Mouse (Mus musculus): ENCODE results near the gene Numb.
"Not testable (repeated sequence)": the region's sequence is repeated elsewhere in the genome, so short reads cannot be mapped to it uniquely, and the experiment has no call there.

Gene Numb

GRCm38 (mm10) chr12:83922724-83923485, 1.2 kb upstream of the Numb start:
- DNase-seq = no peak

- DNase-seq = peak; percentile 72
Measured at GRCm38 (mm10) chr12:83920721-83921441, 853 bp downstream of the Numb start.

DNA sequence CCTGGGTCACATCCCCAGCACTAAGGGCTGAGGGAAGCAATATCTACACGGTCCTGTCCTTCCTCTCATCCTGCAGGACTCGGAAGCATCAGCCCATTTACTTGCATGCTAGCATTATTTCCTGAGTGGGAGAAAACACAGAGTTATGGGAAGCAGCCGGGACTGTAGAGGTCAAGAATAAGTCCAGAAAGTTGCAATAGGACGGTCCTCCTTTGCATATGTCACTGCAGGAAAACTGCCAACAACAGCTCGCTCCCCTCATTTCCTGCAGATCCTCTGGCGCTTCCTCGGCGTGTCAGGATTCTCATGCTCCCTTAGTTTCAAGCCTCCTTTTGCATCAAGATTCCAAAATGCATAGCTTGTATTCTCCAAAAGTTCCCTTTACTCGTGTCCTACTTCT, 4.8 kb downstream of the Numb start:
- peak; percentile 52 for DNase-seq

DNA sequence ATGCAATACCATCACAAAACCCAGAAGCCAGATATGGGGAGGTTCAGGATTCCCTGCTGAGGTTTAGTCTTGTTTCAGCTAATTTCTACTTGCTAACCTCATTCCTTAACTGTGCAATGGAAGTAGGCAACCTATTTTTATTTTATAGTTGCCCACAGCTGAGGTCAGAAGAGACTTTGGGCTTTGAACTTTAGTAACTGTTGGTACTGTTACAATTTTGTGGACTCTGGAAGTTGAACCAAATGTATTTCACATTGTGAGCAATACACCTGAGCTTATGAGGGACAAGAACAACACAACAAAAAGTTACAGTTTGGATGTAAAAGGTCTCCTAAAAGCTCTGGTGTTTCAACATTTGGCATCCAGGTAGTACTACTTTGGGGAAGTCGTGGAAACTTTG, 6.9 kb downstream of the Numb start:
- no peak for DNase-seq

DNA sequence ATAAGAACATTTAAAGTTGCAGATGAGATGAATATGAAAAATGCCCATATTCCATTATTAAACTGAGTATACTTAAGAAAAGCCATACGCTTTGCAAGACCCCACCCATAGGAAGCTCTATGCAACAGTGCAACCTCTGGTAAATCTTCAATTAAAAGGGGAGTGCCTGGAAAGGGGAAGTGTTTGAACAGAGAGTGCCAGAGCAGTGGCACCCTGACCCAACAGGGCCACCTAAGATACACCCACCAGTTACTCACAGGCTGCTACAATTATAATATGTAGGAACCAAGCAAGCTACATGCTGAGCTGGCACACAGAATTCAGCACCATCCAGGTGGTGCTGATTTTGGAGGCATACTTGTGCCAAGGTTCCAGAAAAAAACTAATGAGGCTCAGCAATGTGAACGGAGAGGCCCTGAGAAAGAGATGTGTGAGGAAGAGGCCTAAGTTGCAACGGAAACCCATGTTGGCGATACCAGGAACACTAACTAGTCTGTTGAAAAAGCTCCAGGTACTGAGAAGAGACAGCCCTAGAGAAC, 7.5 kb downstream of the Numb start:
- peak; percentile 84 for DNase-seq

DNA sequence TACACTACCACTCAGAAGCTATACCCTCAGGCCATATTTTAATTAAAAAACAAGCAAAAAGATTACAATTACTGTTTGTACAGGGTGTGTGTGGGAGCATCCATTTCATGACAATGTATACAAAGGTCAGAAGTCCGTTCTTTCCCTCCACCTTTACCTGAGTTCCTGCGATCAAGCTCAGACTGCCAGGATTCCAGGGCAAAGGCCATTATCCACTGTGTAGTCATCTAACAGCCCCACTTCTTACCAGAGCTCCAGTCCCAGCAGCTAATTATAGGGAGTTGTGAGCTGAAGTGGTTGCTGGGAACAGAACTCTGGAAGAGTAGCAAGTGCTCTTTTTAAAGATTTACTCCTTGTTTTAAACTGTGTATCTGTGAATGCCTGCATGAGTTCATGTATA, 11.3 kb downstream of the Numb start:
- DNase-seq = no peak

DNA sequence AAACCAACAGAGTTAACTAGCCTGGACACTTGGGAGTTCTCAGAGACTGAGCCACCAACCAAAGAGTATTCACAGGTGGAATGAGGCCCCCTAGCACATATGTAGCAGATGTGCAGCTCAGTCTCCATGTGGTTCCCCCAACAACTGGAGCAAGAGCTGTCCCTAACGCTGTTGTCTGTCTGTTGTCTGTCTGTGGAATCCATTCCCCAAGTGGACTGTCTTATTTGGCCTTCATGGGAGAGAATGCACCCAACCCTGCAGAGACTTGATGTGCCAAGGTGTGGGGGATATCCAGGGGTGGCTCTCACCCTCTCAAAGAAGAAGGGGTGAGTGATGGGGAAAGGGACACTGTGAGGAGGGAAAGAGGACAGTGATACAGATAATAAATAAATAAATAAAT, 28.8 kb downstream of the Numb start:
- no peak for DNase-seq

GRCm38 (mm10) chr12:83891278-83891677, 30.5 kb downstream of the Numb start:
- DNase-seq = no peak

GRCm38 (mm10) chr12:83889128-83889527, 32.6 kb downstream of the Numb start:
- no peak for DNase-seq

GRCm38 (mm10) chr12:83885516-83886285, 36.0 kb downstream of the Numb start:
- DNase-seq = peak; percentile 58

DNA sequence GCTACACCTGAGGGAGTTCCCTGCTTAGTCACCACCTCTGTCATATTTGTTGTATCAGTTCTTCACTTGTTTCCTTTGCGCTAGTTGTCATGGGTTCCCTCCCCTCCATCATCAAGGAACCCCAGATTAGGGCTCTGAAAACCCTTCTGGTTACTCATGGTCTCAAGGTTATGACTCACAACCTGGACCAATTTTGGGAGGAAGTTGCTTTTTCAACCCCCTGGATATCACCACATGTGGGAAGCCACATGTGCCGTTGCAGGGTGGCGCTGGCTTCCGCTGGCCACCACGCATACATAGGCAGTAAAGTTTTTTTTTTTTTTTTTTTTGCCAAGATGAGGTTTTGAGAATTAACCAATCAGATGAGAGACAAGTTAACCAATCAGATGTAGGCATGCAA, 36.7 kb downstream of the Numb start:
- not testable (repeated sequence) for DNase-seq

DNA sequence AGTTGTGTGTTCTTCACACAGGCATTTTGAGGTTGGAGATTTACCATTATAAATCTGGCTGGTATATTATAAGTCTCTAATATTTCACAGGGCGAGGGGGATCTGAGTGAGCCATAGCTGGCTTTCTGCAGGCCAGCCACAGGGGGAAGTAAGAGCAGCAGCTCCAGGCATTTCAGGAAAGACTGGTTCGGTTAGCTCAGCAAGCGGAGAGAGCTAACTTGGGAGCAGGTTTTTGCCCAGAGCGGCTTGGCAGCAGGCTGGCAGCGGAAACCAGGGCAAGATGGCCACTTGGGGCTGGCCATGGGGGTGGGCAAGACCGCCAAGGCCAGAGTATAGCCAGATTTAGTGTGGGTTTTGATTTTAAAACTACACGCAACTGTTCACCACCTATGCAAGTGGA, 39.2 kb downstream of the Numb start:
- peak; percentile 68 for DNase-seq

DNA sequence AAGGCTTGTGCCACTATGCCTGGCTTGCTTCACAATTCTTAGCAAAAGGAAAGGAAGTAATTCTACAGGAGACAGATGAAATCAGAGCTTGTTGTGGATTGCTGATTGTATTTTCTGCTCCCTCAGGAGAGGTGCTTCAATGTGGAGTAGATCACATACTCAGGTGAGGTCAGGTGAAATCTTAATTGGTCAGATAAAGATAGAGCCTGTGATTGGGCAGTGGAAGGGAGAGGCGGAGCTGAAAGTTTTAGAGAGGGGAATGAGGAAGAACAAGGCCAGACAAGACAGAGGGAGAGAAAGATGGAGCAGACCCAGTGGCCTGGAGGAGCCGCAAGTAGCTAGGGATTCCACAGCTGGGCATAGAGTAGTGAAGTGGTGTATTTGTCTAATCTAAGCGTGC, 39.6 kb downstream of the Numb start:
- DNase-seq = no peak

- no peak for DNase-seq
Measured at GRCm38 (mm10) chr12:83880913-83881312, 40.8 kb downstream of the Numb start.

GRCm38 (mm10) chr12:83875097-83875496, 46.6 kb downstream of the Numb start:
- no peak for DNase-seq

DNA sequence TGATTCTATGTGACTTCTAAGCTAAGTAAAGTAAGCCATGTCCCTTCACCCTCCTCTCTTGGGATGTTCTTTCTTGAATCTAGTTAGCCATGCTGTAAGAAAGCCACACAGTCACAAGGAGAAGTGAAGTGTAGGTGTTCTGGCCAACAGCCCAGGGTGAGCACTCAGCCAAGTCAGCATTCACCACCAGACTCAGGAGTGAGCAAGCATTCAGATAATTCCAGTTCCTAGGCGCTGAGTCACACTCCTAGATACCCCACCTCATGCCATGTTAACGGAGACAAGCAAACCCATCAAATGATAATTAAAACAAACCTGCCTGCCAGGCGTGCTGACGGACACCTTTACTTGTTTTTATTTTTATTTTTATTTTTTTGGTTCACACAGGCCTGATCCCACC, 47.1 kb downstream of the Numb start:
- peak; percentile 63 for DNase-seq

DNA sequence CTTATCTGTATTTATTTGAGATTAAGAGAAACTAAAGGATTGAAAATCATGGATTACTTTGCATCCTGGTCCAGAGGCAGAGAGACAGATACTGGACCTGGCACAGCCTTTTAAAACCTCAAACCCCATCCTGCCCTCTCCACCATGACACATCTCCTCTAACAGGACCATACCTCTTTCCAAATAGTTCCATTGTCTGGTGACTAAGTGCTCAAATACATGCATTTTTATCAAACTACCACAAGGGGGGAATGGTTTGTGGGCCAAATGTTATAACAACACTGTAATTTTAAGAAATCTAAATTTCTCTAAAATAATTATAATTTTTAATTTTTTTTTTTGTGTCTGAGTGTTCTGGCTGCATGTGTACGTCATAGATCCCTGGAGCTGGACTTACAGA, 57.2 kb downstream of the Numb start:
- DNase-seq = no peak

DNA sequence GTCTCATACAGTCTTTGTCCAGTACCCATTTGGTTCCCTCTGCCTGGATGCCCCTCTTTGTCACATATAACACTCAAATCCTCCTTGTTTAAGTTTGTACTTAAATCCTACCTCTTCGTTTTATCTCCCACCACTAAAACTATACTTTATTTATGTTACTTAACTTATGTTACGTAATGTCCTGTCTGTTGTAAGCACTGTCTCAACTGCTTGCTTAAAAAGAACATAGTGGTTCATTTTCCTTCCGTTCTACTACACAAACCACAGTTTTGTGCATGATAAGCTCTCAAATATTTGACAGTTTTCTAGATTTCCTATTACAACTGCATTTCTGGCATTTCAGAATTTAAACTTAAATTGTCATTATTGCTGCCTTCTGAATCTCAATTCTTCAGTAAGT, 59.9 kb downstream of the Numb start:
- no peak for DNase-seq

DNA sequence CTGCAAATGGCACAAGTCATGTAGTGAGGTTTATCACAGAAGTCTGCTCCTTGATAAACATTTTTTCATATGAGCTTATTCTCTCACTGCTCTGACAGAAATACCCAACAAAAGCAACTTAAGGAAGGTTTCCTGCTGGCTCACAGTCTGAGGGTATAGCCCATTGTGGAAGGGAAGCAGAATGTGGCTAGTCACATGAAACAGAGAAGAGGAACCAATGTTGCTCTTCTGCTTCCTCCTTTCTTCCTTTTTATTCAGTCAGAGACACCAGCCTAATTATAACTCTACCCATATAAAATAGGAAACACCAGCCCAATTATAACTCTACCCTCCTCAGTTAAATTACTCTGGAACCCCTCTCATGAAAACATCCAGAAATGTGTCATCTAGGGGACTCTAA, 61.0 kb downstream of the Numb start:
- DNase-seq = no peak

- DNase-seq = no peak
Measured at GRCm38 (mm10) chr12:83858052-83858451, 63.7 kb downstream of the Numb start.

GRCm38 (mm10) chr12:83855211-83855610, 66.5 kb downstream of the Numb start:
- DNase-seq = no peak

DNA sequence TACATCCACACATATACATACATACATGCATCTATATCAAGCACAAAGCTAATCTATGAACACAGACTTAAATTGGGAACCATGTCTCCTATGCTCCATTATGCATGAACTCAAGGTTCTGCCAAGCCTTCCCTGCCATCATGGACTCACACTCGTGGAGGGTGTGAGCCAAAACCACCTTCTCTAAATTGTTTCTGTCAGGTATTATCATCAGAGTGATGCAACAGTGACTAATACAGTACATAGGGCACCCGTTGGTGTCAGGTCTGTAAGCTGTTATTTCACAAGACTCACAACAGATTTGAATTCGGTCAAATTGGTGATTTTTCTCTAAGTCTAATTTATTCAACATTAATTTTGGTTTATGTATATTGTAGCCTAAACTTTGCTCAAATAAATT, 67.5 kb downstream of the Numb start:
- no peak for DNase-seq

DNA sequence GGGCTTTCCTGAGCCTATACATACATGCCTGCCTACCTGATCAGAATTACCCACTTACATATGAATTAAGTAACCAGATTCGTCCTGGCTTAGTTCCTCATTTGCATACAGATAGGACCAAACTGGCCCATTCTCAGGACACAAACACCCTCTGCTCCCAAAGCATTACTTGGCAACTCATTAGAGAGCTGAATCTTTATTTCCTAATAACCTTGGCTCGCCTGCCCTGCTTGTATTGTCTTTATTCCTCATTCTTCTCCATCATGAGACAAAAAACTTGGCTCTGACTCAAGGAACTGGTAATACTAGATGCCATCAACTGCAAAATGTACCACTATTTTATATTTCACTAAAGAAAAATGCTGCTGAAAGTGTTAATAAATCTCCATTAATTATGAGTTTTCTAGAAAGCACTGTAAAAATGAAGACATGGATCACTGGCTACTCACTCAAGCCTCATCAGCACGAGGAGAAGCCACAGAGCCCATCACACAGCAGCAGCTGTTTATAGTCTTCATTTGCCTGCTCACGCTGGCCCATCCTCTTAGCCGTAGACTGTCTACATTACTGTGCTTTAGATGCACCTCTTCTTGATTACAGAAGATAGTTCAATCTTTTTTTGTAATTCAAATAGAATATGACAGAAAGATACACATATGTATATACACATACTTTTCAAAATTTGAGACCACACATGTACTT, 69.1 kb downstream of the Numb start:
- no peak for DNase-seq

Measured in cerebellum, adult 11-12 months (tissue).